Mouse (Mus musculus): ENCODE measurements around the gene Brd2. TPM values are rescaled to one million over a fixed set of nuclear protein-coding genes. Genes with fewer than 3 reads are reported as not detected.

Brd2 gene
- total RNA-seq, 2 experiments from 2014 or later: 125 to 136 TPM

DNA sequence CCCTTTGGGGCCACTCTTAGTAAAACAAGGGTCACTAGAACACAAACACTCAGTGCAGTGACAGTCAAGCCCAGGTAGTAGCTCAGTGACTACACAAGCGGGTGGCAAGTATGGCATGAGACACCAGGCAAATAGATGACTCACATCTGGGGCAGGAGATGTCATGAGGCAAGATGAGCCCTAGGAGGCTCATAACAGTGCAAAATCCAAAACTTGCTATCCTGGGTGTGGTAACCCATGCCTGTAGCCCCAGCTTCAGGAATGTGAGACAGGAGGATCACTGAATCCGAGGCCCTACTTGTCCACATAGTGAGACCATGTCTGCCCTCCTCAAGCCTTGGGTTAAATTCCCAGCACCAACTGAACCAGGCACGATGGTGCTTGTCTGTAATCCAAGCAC is 12.0 kb upstream of the Brd2 start:
- no peak for DNase-seq (ENCODE audit: low spot score in 2 of 2)

DNA sequence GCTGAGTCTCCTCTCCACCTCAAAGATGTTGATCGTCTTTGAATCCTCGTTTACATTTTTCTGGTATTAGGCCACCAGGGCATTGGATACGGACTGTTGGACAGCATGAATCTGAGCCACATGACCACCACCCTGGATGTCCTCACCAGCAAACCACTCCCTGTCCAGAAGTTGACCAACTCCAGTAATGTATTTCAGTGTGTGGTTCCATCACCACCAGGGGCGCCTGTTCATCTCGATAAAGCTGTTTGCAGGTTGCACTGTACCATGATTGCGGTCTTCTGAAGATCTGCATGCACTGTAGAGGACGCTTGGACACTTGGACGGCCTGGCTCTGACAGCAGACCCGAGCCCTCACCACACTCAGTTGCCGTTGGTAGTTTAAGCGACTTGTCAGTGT is 10.9 kb upstream of the Brd2 start:
- no peak for DNase-seq (ENCODE audit: low spot score in 2 of 2)

DNA sequence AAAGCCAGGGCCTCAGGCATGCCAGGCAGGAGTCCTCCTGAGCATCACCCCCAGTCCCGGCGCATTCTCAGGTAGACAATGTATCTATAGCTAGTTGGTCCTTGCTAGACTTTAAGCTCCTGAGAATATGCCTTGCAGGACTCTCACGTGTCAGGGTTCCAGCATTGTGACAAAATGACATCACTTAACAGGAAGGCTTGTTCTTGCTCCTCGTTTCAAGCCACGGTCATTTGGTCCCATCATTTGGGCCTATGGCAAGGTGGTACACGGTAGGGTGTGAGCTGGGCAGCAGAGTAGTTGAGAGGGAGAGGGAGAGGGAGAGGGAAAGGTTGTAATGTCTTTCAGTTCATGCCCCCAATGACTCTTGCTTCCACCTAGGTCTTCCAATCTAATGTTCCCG is 9.5 kb upstream of the Brd2 start:
- DNase-seq (ENCODE audit: low spot score in 2 of 2): no peak

DNA sequence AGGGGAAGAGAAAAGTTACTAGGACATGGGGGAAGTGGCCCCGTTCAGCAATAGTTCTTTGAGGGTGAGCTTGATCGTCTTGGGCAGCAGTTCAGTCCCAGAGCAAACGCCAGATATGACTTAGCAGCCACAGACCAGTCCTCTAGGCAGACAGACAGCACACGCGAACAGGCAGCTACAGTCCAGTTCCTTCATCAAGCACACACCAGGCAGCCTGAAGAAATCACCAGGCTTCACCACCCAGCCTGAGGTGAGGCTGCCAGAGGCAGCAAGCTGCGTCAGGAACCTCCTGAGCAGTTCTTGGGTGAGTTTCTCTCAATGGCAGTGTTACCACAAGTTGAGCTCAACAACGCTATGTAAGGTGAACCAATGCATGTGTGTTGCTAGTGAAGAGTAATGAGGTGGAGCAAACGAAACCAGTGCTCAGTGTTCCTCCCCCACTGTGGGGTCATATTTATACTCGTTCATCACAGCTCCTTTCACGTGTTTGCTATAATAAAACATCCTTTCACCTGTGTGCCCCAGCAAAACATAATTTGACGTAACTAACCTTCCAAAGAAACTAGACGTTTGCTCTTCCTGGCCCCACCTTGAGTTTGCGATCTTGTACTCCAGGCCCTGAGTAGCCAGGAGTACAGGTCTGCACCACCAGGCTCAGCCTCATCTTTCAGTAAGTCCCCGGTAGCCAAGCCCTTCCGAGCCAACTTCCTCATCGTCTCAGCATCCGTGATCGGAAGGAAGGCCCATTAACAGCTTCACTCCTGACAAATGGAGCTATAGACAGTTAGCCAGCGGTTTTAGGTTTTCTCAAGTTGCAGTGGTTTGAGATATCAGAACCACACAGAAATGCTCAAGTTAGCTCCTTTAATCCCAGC is 7.9 kb upstream of the Brd2 start:
- no peak for DNase-seq (ENCODE audit: low spot score in 2 of 2)

DNA sequence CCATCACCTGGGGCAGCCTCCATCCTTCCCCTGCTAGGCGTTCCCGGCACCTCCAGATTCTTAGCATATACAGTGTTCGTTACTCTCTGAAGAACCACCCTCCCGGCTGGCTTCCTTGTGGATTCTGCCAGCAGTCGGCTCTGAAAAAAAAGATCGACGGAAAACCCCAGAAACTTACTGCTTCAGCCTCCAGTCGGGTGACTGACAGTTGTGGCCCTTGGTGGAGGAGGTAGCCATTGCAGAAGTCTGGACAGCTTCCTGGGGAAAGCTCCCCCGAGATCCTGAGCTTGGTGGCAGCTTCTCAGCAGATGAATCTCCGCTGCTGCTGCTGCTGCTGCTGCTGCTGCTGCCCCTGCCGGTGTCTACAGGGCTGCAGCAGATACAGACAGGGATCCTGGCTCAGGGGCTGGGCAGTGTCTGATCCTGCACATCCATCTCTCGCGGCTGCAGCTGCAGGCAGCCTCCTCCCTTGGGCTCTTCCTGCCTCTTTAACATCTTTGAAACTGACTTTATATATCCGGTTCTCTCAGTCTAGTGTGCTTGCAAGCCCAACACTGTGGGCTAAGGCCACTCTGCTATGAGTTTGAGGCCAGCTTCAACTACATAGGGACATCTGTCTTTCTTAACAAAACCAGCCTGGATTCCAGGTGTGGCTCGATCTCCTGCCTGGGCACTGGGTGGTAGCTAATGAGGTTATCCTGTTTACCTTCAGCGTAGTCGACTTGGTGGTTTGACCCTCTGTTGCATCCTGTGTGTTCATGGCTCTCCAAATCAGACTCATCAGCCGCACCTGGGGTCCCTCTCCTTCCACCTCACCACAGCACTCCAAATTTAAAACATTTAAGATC is 6.7 kb upstream of the Brd2 start:
- DNase-seq (ENCODE audit: low spot score in 2 of 2): no peak

DNA sequence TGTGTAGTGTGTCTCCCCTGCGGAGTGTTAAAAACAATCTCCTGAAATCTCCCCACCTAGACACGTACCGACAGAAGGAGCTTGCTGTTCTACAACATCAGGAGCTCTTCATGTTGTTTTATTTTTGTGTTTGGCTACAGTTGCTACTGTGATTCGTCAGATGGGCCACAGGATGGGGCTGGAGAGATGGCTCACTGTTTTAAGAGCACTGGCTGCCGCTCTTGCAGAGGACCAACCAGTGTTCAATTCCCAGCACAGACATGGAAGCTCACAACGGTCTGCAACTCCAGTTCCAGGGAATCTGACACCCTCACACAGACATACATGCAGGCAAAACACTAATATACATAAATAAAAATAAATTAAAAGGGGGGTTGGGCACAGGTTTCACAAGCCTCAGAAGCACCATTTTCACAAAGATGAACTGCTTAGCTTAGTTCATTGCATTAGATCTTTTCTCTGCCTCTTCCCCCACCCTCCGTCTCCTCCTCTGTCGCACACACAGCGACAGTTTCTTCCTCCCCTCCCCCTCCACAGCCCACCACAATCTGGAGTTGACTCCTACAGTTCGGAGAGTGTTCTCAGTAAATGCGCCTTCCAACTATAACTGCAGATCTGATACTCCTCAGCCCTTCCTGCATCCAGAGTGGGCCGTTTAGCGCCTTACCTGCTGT is 6.0 kb upstream of the Brd2 start:
- no peak for DNase-seq (ENCODE audit: low spot score in 2 of 2)

DNA sequence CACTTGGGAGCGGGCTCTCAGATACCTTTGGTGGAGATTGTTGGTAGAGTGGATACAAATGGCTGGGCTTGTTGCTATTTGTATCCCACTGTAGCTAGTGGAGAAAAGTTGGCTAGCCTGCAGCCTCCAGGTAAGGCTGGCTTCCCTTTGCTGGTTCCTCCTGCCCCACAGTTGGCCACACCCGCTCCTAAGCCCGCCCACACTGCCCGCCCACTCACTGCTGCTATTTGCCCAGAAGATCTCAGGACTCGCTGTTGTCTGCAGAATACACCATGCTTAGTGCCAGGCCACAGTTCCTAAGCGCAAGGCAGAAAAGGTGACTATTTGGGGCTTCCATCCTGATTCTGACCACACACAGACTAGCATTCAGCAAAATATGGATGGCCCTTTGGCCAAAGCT is 5.0 kb upstream of the Brd2 start:
- no peak for DNase-seq (ENCODE audit: low spot score in 2 of 2)

DNA sequence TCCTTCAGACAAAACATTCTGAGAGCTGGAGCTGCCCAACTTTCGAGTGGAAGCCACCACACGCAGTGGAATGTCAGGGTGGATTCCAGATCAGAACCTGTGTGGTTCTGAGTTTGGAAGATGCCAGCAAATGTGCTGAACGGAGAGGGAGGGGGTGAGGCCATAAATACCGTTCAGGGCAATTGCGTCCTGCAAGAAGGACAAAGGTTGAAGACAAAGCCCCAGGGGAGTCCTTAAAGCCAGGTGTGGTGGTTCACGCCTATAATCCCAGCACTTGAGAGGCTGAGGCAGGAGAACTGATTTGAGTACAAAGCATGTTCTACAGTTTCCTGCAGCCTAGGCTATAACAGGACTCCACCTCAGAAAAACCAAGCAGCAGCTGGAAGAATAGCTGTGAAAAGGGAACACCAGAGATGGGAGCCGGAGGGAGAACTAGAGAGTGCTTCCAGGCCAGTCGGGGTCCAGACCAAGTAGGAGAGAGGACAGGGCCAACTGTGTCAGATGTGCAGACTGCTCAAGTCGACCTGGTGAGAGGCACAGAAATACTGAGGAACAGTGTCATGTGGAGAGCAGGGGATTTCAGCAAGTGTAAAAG is 4.5 kb upstream of the Brd2 start:
- DNase-seq (ENCODE audit: low spot score in 2 of 2): no peak

DNA sequence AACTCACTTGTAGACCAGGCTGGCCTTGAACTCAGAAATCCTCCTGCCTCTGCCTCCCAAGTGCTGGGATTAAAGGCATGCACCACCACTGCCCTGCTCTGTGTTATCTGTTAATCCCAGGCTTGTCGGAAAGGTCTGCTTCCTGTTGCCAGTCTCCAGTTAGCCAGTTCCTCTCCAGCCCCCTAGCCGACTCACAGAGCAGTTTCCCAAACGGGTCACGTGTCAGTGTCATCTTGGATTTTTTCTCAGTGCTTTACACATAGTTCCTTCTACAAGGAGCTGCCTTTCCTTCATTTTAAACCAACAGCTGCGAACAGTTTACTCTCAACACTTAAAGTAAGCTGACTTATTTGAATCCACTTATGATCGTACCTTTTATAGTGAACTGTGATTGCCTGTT is 2.2 kb upstream of the Brd2 start:
- DNase-seq (ENCODE audit: low spot score in 2 of 2): no peak

DNA sequence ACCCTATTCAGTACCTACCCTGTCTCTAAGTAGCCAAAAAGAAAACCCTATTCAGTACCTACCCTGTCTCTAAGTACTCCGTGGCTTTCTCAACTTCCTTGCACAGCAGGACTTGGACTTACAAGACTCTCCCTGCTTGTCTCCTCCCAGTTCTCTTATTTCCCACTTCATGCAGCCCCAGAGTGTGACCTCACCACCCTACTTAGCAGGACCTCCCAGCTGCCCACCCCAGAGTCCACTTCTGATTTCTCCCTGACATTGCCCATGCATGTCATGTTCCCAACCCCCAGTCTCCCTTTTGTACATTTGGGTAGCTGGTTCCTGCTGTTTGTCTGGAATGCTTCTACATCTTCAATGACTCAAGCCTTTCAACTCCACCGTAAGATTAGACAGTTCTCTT is 1.1 kb upstream of the Brd2 start:
- no peak for DNase-seq (ENCODE audit: low spot score in 2 of 2)

DNA sequence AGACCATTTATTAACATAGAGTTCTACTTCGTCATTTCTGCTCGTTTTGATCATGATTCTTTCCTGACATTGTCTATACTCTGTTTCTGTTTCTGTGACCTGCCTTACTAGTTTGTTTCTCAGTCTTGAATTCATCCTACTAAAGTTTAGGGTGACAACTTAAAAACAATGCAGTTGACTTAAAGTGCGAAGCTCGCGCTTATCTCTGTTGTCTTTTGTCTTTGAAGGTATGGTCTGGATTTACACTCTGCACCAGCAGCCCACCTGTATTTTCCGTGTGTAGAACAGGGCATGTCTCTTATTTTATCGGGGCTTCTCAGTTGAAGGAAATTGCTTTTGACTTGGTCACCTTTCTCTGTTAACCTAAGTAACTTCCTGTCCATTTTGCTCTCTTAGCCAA is 677 bp upstream of the Brd2 start:
- DNase-seq (ENCODE audit: low spot score in 2 of 2): no peak

DNA sequence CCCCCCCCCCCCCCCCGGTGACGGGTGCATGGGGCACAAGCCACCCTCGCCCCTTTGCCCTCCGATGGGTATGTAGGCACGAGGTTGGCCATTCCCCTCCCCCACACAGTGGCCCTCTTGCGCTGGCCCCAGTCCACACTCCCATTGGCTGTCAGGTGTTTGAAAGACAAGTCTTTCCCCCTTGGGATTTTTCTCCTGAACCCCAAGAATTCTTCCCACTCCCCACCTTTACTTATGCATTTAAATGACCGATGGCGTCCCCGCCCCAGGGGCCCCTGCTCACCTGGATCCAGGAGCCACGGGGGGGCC is 601 bp downstream of the Brd2 start:
- DNase-seq (ENCODE audit: low spot score in 2 of 2): peak in 1 of 2 experiments; percentile 73

DNA sequence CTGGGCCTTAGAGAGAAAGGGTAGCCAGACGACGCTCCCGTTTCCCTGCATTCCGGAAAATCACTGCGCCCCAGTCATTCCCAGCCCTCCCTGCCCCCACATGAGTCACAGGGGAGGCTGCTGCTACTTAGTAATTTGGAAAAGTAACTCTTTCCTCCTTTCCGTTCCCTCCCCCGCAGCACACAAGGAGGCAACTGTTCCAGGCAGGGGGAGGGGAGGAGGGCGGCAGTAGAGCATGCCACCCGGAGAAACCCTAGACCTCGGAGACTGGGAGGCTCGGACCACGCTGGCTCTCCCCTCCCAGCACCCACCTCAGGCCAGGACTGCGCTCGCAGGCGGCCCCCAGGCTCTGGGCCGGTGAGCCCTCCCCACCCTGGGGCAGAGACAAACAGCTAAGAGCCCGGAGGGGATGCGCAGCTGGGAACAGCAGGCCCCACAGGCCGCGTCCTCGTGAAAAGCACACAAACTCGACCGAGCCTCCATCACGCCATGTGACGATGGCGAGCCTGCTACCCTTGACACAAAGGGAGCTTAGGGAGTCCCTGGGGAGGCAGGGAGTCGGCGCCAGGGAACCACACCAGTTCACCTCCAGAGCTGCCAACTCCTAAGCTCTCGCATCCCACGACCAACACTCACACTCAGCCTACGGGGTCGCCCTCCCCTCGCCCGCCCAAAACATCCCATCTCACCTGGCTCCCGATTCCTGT is 1.1 kb downstream of the Brd2 start:
- DNase-seq (ENCODE audit: low spot score in 2 of 2): peak; percentile 69 to 89

DNA sequence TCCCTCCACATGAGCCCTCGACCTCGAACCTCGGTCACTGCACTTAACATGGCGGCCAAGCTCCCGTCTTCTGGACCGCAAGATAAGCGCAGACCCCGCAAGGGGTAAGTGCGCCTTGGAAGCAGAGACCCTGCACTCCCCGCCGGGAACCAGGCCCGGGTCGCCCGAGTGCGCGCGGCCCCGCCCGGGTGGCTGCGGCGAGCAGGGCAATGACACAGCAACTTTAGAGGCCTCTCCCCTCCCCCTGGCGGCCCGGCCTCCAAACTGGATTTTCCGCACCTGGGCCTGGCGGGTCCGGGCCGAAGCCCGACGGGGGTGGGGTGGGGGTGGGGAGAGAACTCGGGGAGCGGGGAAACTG is 1.6 kb downstream of the Brd2 start:
- DNase-seq (ENCODE audit: low spot score in 2 of 2): peak; percentile 81 to 89

DNA sequence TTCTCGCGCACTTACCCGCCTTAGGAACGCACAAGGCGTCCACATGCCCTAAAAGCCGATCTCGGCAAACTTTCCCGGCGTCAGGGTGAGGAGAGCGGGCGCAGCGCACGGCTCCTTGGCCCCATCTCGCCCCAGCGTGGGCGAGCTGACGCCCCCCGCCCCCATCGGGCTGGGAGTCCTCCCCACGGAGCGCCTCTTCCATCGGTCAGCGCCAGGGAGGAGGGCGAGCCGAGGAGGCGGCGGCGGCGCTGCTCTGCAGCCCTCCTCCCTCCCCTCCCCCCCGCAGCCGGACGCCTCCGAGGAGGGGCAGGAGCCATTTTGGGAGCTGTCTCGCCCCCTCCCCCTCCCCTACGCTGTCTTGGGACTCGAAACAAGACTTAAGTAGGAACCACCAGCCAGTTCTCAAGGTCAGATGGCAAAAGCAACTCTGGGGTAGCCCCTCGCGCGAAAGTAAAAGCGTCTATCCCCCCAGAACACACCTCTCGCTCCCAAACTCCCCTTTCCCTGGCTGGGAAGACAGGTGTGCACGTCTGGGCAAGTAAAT is 2.2 kb downstream of the Brd2 start:
- peak; percentile 84 to 92 for DNase-seq (ENCODE audit: low spot score in 2 of 2)

DNA sequence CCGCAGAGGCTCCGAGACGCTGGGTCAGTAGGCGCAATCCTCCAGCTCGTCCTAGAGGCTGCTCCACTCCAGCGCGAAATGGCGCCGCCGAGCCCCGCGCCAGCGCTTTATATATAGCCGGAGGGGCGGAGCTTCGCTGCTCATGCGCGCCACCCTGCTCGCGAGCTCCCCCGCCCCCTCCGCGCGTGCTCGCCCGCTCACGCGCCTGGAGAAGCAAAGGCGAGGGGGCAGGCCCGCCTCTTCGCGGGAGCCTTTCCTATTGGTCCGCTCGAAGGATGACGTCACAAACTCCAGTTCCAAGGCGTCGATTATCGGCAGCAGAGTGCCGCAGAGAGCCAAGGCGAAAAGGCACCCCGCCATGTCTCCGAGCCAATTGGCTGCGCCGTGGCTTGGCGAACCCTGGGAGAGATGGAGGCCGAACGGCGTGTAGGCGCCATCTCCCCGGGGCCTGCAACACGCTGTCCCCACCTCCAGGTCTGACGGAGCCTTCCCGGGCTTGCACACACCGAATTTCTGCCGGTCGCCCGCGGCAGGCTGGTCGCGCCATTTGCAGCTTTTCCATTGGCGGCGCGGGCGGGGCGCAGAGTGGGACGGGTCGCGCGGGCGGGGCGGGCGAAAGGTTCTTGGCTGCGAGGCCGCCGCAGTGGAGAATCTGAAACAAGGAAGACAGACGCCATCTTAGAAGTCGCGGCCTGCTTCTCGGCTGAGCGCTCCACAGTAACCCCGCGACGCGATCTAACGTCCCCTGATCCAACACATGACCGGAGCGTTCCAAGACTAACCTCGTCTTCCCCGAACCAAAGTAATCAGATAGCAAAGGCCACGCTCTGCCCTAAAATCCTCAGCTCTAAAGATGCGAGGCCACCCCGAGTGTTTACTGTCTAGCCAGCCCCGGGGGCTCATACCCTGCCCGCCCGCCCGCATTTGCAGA is 2.9 kb downstream of the Brd2 start, which contains the start of gene H2-DMa:
Gene H2-DMa (plus strand): TSS at position 293 of the 931 bp plus-strand sequence.
- peak; percentile 98 for DNase-seq (ENCODE audit: low spot score in 2 of 2)

DNA sequence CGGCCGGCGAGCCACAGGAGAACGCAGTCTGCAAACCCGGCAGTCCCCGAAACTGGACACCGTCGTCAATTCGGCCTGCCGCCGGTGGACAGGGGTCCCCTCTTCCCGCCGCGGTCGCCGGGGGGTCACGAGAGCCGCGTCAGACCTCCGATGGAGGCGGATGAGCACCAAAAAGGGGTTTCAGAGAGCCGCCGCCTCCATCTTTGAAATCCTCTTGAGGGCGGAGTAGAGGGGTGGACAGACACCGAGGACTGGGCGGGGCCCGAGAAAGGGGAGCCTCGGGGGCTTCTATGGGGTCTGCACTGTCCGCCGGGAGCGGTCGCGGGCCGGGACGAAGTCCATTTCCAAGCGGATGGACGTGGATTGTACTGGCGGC is 3.6 kb downstream of the Brd2 start:
- peak in 1 of 2 experiments; percentile 52 for DNase-seq (ENCODE audit: low spot score in 2 of 2)

DNA sequence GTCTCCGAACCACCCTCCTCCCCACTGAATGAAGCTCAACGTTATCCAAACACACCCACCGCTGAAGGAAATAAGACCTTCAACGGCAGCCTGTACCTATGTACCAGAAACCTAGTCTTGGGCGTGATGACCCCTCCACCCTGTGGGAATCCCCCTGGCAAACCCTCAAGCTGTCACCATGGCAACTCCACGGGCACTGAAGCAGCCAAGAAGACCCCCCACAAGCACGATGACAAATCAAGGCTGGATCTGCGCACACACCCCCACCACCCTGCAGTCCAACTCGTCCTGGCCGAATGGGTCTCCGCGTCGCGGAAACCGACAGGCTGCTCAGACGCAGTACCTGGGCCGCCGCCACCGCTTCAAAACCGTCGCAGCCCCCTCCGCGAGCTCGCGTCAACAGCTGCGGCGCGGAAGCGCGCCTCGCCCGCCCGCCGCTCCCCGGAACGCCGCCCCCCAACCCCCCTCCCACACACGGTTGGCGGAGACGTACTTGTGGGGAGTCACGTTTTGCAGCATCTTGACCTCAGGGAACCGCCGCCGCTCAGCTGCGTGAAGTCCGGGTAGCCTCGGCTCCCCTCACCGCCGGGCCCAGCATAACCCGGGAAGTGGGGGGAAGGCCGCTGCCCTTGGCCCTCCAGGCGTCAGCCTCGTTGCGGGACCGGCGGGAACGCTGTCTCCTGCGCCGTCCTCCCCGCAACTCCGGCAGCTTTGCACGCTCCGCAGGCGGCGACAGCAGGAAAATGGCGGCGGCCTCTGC is 4.1 kb downstream of the Brd2 start:
- DNase-seq (ENCODE audit: low spot score in 2 of 2): peak in 1 of 2 experiments; percentile 54
